ENCODE assay signal across 8 mouse cellular contexts in genomic region chr11:77785768-77786561, GRCm38 (mm10). TPM values are rescaled to one million over a fixed set of nuclear protein-coding genes. Genes with fewer than 3 reads are reported as not detected.
A peak's percentile ranks its signal among the peaks of the same experiment; 100 is the strongest.
DNase-seq lines count a peak whose midpoint lies in the region; ATAC-seq lines count a peak whose summit lies in the region.

No protein-coding gene starts in this region.

- H3K9ac ChIP-seq in midbrain, embryonic 13.5 days (replicated peaks): peak overlapping the region; percentile 11; the same call in 1 of the 2 replicates

- peak; percentile 43 to 44 for DNase-seq in spleen, postnatal 10 days (ENCODE audit: low spot score in 2 of 2)
- no peak for DNase-seq in spleen, adult 12 weeks (ENCODE audit: low spot score)
- peak; percentile 65 to 70 for DNase-seq in cerebellum, postnatal 25 days
- DNase-seq in heart, postnatal 36 days: peak; percentile 47 to 64
- peak; percentile 46 for DNase-seq in left cerebral cortex, postnatal 4 days
- no peak for DNase-seq in ovary, postnatal 14 days (ENCODE audit: low spot score)
- no peak for DNase-seq in frontal cortex, postnatal 36 days (ENCODE audit: low spot score in 2 of 2)

- no peaks in the 10 kb centered on the region for H3K9me3 ChIP-seq in midbrain, embryonic 13.5 days

- no peak overlapping the region for H3K4me2 ChIP-seq in midbrain, embryonic 13.5 days (replicated peaks)

- peak overlapping the region; percentile 72 for H3K27ac ChIP-seq in midbrain, embryonic 13.5 days

- H3K36me3 ChIP-seq in midbrain, embryonic 13.5 days: peaks cover 3% of the 10 kb centered on the region

- H3K4me1 ChIP-seq in midbrain, embryonic 13.5 days (replicated peaks): peaks cover 52% of the 10 kb centered on the region

- H3K27me3 ChIP-seq in midbrain, embryonic 13.5 days: no peaks in the 10 kb centered on the region

- ATAC-seq in midbrain, embryonic 13.5 days: peak; percentile 59; the same call in 1 of the 2 replicates

- no peak overlapping the region for H3K4me3 ChIP-seq in midbrain, embryonic 13.5 days (replicated peaks)

- intact Hi-C loops in heart, postnatal 36 days (cut with DNase I): no loop called here
- intact Hi-C loops in left cerebral cortex, postnatal 4 days (cut with DNase I): no loop called here

- 55% methylated on average over 7 of the region's 7 CpGs for WGBS in midbrain, embryonic 13.5 days

RNA-seq across cellular contexts. Expression of gene Gm10277, which starts 1.6 kb away (rescaled TPM):
- not detected for total RNA-seq in heart, postnatal 36 days (2021)
- not detected for total RNA-seq in left cerebral cortex, postnatal 4 days (2021)
- 2.9 and 3.4 TPM in 2 replicates for polyA plus RNA-seq in midbrain, embryonic 13.5 days (2015; fragmentation: Nextera tagmentation; extraction: Ambion mirVana)

RNA-seq across cellular contexts. Expression of gene Myo18a, which starts 22.9 kb away (rescaled TPM):
- total RNA-seq in heart, postnatal 36 days (2021): 100 to 1,000 TPM; 256 to 280 TPM
- 100 to 1,000 TPM; 146 to 151 TPM for total RNA-seq in left cerebral cortex, postnatal 4 days (2021)
- 53.2 and 54.4 TPM in 2 replicates for polyA plus RNA-seq in midbrain, embryonic 13.5 days (2015; fragmentation: Nextera tagmentation; extraction: Ambion mirVana)

Comparison
In these comparisons a context has a peak if more than half of its experiments do, and no peak if none do; other contexts are left out.
1. DNase-seq: peak in spleen, postnatal 10 days (2 of 2), cerebellum, postnatal 25 days (2 of 2), heart, postnatal 36 days (2 of 2) and left cerebral cortex, postnatal 4 days (single experiment); none in spleen, adult 12 weeks (single experiment), ovary, postnatal 14 days (single experiment) and frontal cortex, postnatal 36 days (0 of 2).